Mouse (Mus musculus): ENCODE measurements around the gene Spsb1. TPM values are rescaled to one million over a fixed set of nuclear protein-coding genes. Genes with fewer than 3 reads are reported as not detected.

Gene Spsb1
- total and polyA plus RNA-seq, 3 experiments = 0.04 to 0.19 (median 0.07) TPM

- no peaks in the 10 kb centered on the region; the same call in 1 of the 2 replicates for H3K79me2 ChIP-seq (replicated peaks; ENCODE audit: control insufficient read depth, extremely low read depth, insufficient read depth, poor library complexity, severe bottlenecking)
- H3K27ac ChIP-seq (ENCODE audit: insufficient read depth, low read depth) = peak overlapping the region; percentile 51
- TF ChIP-seq BHLHE40 (IDR thresholded peaks at IDR 0.05; ENCODE audit: low read depth, low read length) (no peak), USF1 (IDR thresholded peaks at IDR 0.05; ENCODE audit: low read depth, low read length) (peak; percentile 26; the same call in 1 of the 2 replicates), MAZ (IDR thresholded peaks at IDR 0.05; ENCODE audit: low read depth, low read length) (no peak), TCF12 (IDR thresholded peaks at IDR 0.05; ENCODE audit: low read depth, low read length) (no peak), UBTF (IDR thresholded peaks at IDR 0.05; ENCODE audit: low read depth, low read length) (0 out of 2 replicates have a peak, but pooled peaks have one; percentile 7), SMC3 (IDR thresholded peaks at IDR 0.05; ENCODE audit: low read depth, low read length) (no peak), GABPA (IDR thresholded peaks at IDR 0.05; ENCODE audit: insufficient replicate concordance, low read depth, low read length) (no peak), CHD1 (IDR thresholded peaks at IDR 0.05; ENCODE audit: low read depth, low read length) (no peak), JUND (conservative IDR thresholded peaks at IDR 0.05; ENCODE audit: low read depth, low read length) (no peak), ZNF384 (IDR thresholded peaks at IDR 0.05; ENCODE audit: low read depth, low read length) (no peak), ETS1 (conservative IDR thresholded peaks at IDR 0.05; ENCODE audit: low read depth, low read length) (no peak), ZC3H11A (IDR thresholded peaks at IDR 0.05; ENCODE audit: low read depth, low read length) (no peak), CHD2 (IDR thresholded peaks at IDR 0.05; ENCODE audit: low read length) (peak; percentile 58; the same call in 1 of the 2 replicates), PAX5 (IDR thresholded peaks at IDR 0.05; ENCODE audit: low read length) (no peak), RAD21 (IDR thresholded peaks at IDR 0.05; ENCODE audit: low read depth, low read length) (no peak), ELF1 (IDR thresholded peaks at IDR 0.05; ENCODE audit: low read depth, low read length) (no peak), ZMIZ1 (IDR thresholded peaks at IDR 0.05; ENCODE audit: low read depth, low read length) (no peak), RCOR1 (conservative IDR thresholded peaks at IDR 0.05; ENCODE audit: low read depth, low read length) (no peak), MAFK (IDR thresholded peaks at IDR 0.05; ENCODE audit: insufficient replicate concordance, low read length) (no peak), USF2 (conservative IDR thresholded peaks at IDR 0.05; ENCODE audit: low read depth, low read length) (no peak), EP300 (IDR thresholded peaks at IDR 0.05; ENCODE audit: low read length) (no peak), SIN3A (IDR thresholded peaks at IDR 0.05; ENCODE audit: low read length) (no peak), E2F4 (IDR thresholded peaks at IDR 0.05; ENCODE audit: insufficient replicate concordance, low read depth, low read length) (no peak), NELFE (IDR thresholded peaks at IDR 0.05; ENCODE audit: low read depth, low read length) (no peak), MYC (IDR thresholded peaks at IDR 0.05; ENCODE audit: low read depth, low read length) (no peak), POLR2A (IDR thresholded peaks at IDR 0.05; ENCODE audit: low read depth, low read length) (no peak), IRF4 (IDR thresholded peaks at IDR 0.05; ENCODE audit: low read depth, low read length) (peak; percentile 18; the same call in 1 of the 2 replicates), TBP (conservative IDR thresholded peaks at IDR 0.05; ENCODE audit: low read depth, low read length) (no peak), POLR2AphosphoS2 (IDR thresholded peaks at IDR 0.05; ENCODE audit: low read depth, low read length) (no peak), MXI1 (IDR thresholded peaks at IDR 0.05; ENCODE audit: low read depth, low read length) (no peak), MAX (IDR thresholded peaks at IDR 0.05; ENCODE audit: low read length) (no peak), ZKSCAN1 (IDR thresholded peaks at IDR 0.05; ENCODE audit: borderline replicate concordance, low read depth, low read length) (no peak), HCFC1 (IDR thresholded peaks at IDR 0.05; ENCODE audit: low read depth, low read length) (no peak)
- dilution Hi-C loops (cut with MboI; ENCODE audit: extremely low pct_ligation_motif_present, extremely low pct_unique_long_range_greater_than_20kb, low sequenced_read_pairs) (no loop called here), in situ Hi-C loops (cut with MboI; ENCODE audit: low pct_ligation_motif_present, low pct_unique_long_range_greater_than_20kb, low sequenced_read_pairs) (no loop called here)
- H3K36me3 ChIP-seq (replicated peaks in 1 of 2; ENCODE audit: control insufficient read depth in 1 of 2, insufficient read depth in 1 of 2, low read length in 1 of 2) = peaks cover 31 to 68% of the 10 kb centered on the region in 2 experiments
- H3K4me3 ChIP-seq (replicated peaks in 1 of 3; ENCODE audit: low read depth in 2 of 3, low read length in 2 of 3, poor library complexity in 1 of 3) = peak overlapping the region in 1 of 3 experiments; percentile 34
- no peaks in the 10 kb centered on the region for H3K9me3 ChIP-seq (replicated peaks; ENCODE audit: low read length)
- H3K27me3 ChIP-seq (replicated peaks) = no peaks in the 10 kb centered on the region
- no peak overlapping the region for H3K9ac ChIP-seq (ENCODE audit: insufficient read depth, low read depth)
- H3K4me2 ChIP-seq (ENCODE audit: insufficient read depth, low read depth, poor library complexity, severe bottlenecking) = no peak overlapping the region
- DNase-seq (ENCODE audit: extremely low read depth) = no peak
- H3K4me1 ChIP-seq (ENCODE audit: control insufficient read depth in 1 of 2, insufficient read depth in 2 of 2) = peaks cover 20 to 81% of the 10 kb centered on the region in 2 experiments
These were observed 35.5 kb upstream of the Spsb1 start for GRCm38 (mm10) chr4:149990212-149990953.
